Mouse (Mus musculus): Measurements from ENCODE around the gene Acoxl.
A peak's percentile ranks its signal among the peaks of the same experiment; 100 is the strongest.

Acoxl gene

DNA sequence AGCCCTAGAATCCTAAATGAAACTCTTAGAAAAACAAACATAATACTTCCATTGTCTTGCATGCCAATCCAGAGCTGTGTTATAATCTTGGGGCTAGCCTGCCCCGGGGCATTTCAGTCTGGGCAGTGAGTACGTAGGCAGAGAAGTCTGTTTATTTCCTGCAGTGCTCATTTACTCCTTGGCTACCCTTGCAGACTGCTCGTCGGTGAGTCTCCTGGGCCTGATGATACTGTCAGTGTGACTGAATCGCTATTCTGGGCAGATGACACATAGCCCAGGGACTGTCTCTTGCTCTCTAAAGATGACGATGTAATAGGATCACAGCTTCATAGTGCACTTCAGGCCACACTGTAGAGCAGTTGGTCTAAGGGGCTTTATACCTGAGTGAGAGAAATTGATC, 56.2 kb downstream of the Acoxl start:
- peak; percentile 7 to 28 for DNase-seq (ENCODE audit: low spot score in 2 of 2)

DNA sequence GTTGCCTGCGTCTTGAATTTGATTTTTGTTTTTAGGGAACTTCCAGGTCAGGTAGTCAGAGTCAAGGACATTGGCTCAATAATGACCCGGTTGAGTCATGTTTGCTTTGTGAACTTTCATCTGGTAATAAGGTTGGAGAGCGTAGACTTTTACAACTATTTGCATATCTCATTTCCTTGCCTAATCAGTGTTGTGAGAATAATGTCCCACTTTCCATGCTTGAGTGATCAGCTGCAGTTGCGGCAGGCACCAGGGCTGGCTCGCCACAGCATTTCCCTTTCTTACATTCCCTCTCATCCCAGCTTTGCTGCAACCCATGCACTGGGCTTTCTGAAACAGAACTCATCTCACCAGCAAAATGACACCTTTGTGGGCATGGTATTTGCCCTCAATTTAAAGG, 59.0 kb downstream of the Acoxl start:
- DNase-seq (ENCODE audit: low spot score in 2 of 2) = no peak

DNA sequence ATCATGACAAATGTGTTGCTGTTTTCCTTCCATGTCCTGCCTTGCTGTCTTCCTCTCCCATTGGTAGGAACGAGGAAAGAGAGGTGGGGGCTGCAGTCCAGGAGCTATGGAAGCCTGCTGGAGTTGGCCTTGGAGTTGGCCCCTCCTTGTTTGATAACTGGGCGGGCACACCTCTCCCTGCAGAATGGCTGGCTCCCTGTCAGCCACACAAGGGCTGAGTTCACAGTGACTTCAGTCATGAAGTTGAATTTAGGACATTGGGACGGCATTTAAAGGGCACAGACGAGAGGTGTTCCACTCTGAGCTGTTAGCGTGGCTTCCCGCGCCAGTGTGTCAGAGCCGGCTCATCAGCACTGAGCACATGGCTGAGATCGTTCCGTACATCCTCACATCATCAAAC, 66.2 kb downstream of the Acoxl start:
- no peak for DNase-seq (ENCODE audit: low spot score in 2 of 2)

DNA sequence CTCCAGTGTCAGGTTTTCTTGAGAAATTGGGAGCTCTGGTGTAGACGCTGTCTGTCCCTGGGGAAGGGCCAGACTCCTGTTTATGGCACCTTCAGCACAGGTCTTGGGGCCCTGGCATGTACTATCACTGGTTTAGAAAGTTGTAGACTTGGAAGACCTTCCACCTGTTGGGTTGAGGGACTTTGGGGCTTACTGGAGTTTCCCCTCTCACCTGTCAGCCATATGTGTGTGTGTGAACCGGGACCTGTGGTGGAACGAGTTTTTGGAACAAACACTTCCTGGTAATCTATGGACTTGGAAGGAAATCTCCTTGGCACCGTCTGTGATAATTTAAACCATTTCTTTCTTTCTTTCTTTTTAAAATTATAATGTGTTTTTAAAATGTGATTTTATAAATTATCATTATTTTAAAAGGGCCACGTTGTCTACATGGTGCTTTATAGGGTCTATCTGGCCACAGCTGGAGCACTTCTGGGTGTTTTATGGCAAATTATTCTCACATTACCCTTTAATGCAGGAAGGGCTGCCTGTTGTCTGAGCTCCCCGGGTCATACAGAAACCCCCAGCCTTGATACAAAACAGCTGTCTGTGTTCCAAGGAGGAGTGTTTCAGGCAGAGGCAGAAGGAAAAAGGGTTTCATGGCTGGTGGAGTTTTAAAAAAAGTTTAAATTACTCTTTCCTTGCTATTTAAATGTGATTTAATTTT, 68.5 kb downstream of the Acoxl start:
- no peak for DNase-seq (ENCODE audit: low spot score in 2 of 2)

DNA sequence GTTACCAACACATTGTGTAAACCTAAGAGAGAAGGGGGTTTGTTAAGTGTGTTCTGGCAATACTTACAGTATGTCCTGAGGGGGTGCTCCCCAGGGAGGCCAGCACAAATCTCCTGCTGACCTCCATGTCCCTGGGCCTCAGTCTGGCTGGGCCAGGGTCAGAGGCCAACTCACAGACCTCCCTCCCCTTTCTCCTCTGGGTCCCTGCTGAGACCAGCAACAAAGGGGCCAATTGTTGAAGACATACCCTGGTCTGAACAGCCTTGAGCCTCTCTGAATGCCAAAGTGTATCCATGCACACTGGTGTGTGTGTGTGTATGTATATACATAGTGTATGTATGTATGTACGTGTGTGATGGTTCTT, 69.0 kb downstream of the Acoxl start:
- no peak for DNase-seq (ENCODE audit: low spot score in 2 of 2)

DNA sequence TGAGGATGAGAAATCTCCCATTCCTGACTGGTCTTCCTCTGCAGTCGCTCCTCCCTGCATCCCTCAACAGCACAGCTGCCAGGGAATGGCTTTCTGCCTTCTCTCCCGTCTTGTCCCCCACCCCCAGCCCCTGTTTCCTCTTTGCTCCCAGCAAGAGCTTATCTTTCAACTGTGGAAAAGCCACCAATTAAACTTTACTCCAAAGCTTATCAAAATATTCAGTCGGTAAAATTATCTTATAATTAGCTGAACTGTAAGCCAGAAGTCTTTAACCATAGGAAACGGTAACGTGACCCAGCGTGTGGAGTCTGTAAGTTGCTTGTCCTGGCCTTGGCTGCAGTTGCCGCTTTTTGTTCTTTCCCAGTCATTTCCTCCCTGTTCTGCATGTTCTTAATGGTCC, 70.2 kb downstream of the Acoxl start:
- DNase-seq (ENCODE audit: low spot score in 2 of 2) = no peak

DNA sequence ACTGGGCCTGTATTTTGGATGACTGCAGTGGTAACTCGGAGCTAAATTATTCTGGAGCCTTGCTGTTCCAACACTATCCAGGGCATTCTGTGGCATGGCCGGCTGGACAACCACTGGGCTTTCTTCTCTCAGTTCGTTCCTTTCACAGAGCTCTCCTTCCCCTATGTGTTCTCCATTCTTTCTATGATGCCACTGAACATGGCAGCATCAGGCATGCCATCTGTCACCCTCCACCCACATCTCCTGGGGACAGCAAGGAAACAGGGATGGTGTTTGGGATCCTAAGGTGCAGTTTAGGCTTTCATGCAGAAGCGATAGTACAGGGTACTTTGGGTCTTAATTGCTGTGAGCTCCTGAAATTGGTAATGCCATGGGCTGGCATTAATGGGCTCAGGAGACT, 71.1 kb downstream of the Acoxl start:
- DNase-seq (ENCODE audit: low spot score in 2 of 2) = no peak

DNA sequence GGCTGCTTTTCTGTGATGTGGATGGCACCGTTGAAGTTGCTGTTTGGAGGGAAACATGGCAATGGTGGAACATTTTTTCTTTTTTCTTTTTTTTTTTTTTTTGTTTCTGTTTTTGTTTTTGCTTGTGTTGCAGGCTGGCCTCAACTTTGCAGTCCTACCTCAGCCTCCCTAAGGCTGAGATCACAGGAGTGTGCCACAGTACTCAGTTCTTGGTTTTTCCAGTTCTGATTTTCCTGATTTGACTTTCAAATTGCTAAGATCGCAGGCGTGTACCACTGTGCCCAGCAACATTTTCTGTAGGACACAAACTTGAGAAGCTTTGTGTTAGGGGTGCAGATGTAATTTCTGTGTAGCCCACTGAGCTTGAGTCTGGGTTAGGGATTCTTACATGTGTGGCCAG, 72.9 kb downstream of the Acoxl start:
- no peak for DNase-seq (ENCODE audit: low spot score in 2 of 2)

DNA sequence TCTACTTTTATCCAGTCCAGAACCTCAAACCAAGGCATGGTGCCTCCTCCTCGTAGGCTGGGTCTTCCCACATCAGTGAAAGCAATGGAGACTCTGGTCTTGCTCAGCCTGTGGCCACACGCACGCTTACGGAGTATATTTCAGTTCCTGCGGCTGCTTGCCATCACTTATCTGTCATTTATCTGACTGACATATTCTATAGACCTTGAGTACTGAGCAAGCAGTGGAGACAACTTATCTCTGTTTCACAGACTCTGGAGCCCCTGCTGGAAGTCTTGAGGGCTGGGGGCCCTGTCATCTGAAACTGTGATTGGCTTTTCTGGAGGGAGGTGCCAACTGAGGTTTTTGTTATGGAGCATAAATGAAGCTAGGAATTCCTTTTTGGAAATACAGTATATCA, 75.4 kb downstream of the Acoxl start:
- DNase-seq (ENCODE audit: low spot score in 2 of 2) = no peak

DNA sequence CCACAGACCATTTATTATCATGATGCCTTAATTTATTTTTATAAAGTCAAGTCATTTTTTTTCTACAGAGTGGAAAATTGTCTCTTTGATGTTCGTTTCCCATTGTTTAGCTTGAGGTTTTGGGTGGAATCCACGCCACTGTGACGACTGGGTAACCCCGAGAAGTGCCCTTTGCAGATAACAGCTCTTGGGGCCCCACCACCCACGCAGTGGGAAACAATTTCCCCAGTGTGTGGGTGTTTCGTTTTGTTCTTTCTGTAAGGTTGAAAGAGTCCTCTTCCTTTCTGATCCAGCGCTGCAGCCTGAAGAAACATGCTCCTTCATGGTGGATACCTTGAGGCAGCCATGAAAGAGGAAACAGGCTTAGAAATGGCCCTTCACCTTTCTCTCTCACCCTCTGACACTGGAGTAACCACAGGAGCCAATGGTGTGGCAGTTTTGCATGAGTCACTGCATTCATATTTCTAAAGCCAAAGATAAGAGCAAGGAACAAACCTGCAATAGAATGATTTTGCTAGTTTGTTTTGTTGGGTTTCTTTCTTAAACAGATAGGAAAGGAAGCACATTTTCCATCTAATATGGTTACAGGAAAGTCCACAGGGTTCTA, 78.2 kb downstream of the Acoxl start:
- DNase-seq (ENCODE audit: low spot score in 2 of 2) = no peak

DNA sequence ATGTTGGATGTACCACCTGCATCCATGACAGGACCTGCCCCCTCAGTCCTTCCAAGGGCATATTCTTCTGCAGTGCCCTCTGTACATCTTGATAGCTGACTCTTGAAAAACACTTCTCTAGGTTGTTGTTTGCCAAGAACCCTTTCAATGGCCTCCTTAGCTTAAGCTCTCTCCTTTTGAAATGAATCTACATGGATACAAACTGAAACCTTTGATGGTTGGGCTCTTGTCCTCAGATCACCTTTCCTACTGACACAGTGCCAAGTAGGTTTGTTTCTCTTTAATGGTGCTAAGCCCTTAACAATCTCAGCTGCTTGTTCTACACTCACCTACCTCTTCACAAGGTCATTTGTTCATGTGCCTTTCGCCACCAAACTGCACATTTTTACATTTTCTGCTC, 81.1 kb downstream of the Acoxl start:
- DNase-seq (ENCODE audit: low spot score in 2 of 2) = no peak

DNA sequence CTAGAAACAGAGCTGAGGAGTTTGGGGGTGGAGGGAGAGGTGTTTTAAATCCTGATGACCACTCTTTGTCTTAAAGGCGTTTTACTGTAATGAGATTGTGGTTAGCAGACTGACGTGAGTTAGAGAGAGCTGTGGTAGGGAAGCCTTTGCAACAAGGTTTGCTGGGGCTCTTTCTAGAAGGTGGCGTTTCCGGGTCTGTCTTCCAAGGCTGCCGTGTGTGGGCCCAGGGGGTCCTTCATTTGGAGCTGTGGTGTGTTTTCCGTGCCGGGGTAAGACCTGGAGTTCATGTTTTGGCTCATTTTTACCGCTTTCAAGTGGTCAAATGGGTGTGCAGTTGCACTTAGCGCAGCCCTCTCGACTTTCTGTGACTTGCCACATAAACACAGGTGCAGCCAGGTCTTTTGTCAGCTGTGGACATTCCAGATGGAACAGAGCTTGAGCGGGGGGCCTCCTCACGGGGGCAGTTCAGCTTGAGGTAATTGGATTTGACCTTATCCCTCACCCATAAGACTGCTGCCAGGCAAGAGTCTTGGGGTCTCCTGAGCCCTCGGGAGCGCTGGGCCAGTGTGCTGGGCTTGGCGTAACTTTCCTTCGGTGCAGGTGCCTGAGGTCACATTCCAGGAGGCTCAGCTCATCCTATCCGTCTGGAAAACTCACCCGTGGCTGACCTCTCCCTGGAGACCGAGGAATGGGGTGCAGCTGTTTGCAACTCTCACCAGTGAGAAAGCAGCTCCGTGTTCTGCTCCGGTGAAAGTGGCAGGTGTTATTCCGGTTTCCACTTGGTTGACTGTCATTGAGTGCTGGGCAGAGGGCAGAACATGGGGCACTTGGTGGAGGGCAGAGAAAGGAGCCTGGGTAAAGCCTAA, 83.6 kb downstream of the Acoxl start:
- DNase-seq (ENCODE audit: low spot score in 2 of 2) = no peak

DNA sequence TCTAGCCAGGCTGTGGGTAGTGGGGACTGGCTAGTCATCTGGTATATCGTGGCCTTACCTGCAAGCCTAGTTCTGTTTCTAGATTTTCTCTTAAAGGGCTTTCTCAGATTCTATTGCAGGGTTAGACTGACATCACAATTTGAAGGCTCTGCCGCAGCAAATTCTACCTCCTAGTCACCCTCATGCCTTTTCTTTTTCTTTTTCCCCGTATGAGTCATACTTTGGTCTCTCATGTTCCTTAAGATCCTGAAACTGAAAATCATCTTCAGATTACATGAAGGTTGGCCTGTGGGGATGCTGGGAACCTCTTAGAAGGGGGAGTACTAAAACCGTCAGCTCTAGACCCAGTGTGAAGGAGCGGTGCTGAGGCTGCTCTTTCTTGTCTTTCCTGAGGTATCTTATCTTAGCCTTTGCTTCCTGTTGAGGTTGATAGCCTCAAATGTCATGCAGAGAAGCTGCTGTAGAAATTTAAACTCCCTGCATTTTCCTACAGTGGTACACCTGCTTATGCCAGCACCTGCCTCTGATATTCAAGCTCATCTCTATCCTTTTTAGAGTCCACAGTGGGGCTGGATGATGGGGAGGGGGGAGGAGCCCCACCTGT, 84.5 kb downstream of the Acoxl start:
- peak in 1 of 2 experiments; percentile 2 for DNase-seq (ENCODE audit: low spot score in 2 of 2)

DNA sequence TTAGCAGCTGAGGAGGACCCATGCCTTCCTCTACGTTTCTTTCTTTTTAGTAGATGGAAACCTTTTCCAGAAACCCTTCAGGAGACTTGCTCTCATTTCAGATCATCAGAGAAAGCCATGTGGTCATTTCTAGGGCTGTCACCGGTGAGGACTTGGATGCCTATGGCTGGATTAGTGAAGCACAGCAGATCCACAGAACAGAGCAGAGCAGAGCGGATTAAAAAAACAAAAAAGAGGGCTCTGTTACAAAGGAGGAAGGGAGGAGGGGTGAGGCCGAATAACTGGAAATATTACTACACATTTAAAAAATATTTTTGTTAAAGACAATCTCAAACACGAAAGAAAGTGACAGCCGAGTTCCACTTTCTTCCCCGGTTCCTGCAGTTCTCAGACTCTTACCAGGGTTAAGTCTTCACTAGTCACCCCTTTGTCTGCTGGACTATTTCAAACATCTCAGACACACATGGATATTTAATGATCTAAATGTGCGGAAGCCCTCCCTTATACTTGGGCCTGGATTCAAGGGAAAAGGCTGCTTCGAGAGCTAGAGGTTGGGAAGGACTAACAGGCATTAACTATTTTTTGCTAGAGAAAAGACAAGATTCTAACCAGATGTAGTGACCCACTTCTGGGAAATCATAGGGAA, 88.1 kb downstream of the Acoxl start:
- no peak for DNase-seq (ENCODE audit: low spot score in 2 of 2)

DNA sequence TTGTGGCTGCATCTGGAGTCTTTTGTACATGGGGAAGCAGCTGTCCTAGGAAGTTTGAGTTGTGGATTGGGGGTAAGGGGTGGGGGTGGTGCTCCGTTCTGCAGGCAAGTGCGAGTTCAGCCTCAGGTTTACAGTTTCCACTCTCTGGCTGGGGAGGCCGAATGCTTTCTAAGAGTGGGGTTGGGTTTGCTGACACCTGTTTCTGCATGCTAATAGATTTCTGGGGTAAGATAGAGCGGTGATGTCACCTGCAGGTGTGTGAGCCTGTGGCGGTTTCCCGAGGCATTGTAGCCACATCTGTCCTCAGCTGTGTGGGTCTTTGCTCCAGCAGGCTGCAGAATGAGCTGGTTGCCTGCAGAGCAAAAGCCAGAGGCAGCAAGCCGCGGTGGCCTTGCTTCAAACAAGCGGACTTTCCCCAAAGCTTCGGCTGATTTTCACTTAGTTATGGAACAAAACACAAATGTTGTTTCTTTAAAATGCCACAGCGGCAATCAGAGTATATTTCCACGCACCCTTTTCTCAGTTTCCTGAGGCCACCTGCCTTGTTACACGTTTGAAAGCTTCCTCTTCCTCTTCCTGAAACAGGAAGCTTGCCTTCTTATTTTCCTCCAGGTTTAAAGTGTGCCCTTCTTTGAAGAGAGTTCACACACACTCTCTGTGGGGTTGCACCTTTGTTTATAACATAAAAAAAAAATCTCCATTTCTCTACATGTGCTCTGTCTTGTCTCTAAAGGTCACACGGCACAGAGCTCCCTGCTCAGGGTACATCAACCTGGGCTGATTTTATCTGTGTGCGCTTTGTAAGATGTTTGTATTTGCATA, 89.0 kb downstream of the Acoxl start:
- no peak for DNase-seq (ENCODE audit: low spot score in 2 of 2)

DNA sequence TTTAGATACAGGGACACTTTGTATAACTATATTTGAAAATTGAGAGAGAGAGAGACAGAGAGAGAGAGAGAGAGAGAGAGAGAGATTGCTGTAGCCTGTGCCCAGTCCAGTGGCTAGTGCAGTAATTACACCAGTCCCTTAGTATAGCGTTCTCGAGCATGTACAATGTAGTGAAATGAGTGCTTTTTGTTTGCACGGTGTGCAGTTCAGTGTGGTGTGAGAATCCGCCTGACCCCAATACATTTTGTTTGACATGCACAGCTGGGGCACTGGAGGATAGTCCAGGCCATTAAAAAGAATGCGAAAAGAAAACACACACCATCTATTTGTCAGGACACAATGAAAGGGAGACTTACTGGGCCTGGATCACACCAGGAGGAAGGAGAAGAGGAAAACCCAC, 89.6 kb downstream of the Acoxl start:
- DNase-seq (ENCODE audit: low spot score in 2 of 2) = no peak

DNA sequence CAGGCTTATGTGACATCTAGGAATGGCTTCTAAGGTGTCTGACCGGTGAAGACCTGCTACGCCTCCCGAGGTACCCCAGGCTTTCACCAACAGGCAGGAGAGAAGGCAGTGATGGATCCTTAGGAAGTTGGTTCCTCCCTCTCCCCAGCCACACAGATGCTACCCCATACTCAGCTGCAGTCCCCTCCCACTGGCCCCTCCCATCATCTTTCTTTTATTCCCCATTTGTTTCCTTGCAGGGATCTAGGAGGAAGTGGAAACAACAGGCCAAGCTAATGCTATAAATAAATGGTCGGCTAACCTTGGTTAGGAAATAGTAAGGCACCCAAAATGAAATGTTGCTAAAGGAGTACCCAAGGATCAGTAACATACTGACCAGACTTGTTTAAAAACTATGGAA, 90.2 kb downstream of the Acoxl start:
- DNase-seq (ENCODE audit: low spot score in 2 of 2) = no peak

DNA sequence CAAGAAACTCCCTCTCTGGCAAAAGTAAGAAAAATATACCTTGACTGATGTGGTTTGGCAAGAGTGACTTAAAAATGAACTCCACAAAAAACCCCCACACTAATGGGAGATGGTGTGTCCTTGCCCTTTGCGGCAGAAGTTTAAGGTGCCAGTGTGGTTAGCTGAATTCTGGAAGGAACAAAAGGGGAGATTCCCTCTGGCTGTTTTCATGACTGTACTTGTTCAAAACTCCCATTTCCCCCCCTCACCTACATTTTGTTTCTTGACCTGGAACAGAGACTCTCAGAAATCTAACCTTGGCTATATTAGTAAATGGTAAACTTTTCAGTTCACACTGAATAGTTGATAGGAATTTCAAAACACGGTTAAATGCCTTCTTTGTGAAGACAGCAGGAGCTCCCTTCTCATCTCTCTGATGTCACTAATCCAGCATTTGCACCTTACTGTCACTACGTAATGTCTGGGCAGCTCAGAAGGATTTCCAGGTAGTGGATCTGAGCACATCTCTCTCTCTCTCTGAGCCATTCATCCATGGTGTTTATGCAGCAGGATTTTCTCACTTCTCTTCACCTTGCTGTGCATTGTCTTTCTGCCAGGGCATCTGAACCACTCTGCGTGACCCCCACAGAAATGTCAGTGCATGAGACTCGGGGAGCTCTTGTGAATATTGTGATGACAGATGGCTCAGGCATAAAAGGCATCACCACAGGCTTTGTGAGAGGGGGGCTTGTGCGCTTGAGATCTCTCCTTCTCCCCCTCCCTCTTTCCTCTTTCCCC, 91.5 kb downstream of the Acoxl start:
- no peak for DNase-seq (ENCODE audit: low spot score in 2 of 2)

DNA sequence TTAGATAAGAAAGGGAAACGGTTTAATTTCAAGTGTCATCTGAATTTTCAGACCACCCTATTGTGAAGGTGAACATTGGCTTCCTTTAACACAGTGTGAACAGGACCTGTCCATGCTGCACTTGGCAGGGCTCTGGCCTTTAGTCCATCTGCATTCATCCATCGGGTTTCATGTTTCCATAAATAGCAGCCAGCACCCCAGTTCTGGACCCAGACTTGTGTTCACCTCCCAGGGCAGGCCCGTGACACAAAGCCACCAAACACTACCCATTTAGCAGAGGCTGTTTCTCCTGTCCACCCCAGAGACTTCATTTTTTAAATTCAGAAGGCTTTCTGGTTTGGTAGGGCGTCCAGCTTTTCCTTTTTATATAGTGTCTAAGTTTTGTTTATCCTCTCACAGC, 92.9 kb downstream of the Acoxl start:
- no peak for DNase-seq (ENCODE audit: low spot score in 2 of 2)

DNA sequence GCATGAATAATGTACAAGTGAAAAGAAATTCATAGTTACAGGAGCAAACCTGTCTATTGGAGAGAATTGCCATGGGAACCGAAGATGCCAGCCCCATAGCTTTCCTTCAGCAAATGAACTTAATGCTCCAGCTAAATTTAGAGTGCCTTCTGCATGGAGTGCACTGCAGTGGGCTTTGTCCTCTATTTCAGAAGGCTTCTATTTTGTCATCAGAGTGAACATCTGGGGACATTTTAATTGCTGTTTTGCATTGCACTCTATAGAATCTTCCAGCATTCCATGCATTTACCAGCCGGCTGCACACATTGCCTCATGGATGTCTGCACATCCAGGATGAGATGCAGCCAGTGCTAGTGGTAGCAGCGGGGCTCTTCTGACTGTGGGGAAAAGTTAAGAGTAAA, 94.9 kb downstream of the Acoxl start:
- DNase-seq (ENCODE audit: low spot score in 2 of 2) = peak; percentile 13 to 52

Data from right cerebral cortex, adult 2 months (tissue).